12 mouse cellular contexts compared by ENCODE assay signal in genomic region chr2:169300411-169300810, GRCm38 (mm10).
DNase-seq lines count a peak whose midpoint lies in the region; ATAC-seq lines count a peak whose summit lies in the region.
"Had no signal": no experiment of that assay in that cellular context is flagged by ENCODE, and none has a peak within 500 bp of the region (broad histone marks: within the 10 kb centered on the region; RNA-seq: fewer than 3 reads in every experiment).

No protein-coding gene starts in this region.

- WGBS in hindbrain, embryonic 15.5 days = 60% methylated on average over 8 of the region's 8 CpGs

- intact Hi-C loops in left cerebral cortex, postnatal 25 days (cut with DNase I) = no loop called here

- DNase-seq in testis, postnatal 10 days (ENCODE audit: low spot score) = peak; percentile 27
- DNase-seq in testis, postnatal 14 days (ENCODE audit: low spot score) = no peak
- DNase-seq in left cerebral cortex, postnatal 25 days (ENCODE audit: low spot score in 2 of 2) = peak; percentile 66 to 80
- no peak for DNase-seq in ovary, adult 18-20 months (ENCODE audit: low spot score)
- DNase-seq in thymus, postnatal 0 days (ENCODE audit: low spot score) = no peak
- no peak for DNase-seq in urinary bladder, adult 2 months (ENCODE audit: low spot score)
- DNase-seq: gastrocnemius, postnatal 10 days; heart, postnatal 36 days; liver, embryonic 13.5 days had no signal

- H3K4me1 ChIP-seq in hindbrain, embryonic 15.5 days (replicated peaks) = peaks cover 28% of the 10 kb centered on the region
- H3K4me1 ChIP-seq: liver, embryonic 13.5 days had no signal

- H3K27ac ChIP-seq in hindbrain, embryonic 15.5 days (replicated peaks) = peak overlapping the region; percentile 52
- H3K27ac ChIP-seq: liver, embryonic 13.5 days; stomach, postnatal 0 days had no signal

- no peak overlapping the region for H3K4me2 ChIP-seq in hindbrain, embryonic 15.5 days
- H3K4me2 ChIP-seq: liver, embryonic 13.5 days had no signal

- no peaks in the 10 kb centered on the region for H3K9me3 ChIP-seq in hindbrain, embryonic 15.5 days

- no peaks in the 10 kb centered on the region for H3K36me3 ChIP-seq in hindbrain, embryonic 15.5 days
- H3K36me3 ChIP-seq: liver, embryonic 13.5 days had no signal

- no peak overlapping the region for H3K4me3 ChIP-seq in hindbrain, embryonic 15.5 days
- H3K4me3 ChIP-seq: liver, embryonic 13.5 days had no signal

- H3K9ac ChIP-seq in hindbrain, embryonic 15.5 days = no peak overlapping the region
- H3K9ac ChIP-seq: liver, embryonic 13.5 days had no signal

- peak; percentile 61 for ATAC-seq in hindbrain, embryonic 15.5 days (ENCODE audit: low FRiP score, low read depth)
- ATAC-seq: activated CD4-positive, CD25-positive, alpha-beta regulatory T cell, adult 4 months had no signal

- H3K27me3 ChIP-seq in hindbrain, embryonic 15.5 days = no peaks in the 10 kb centered on the region
- H3K27me3 ChIP-seq: liver, embryonic 13.5 days had no signal

Comparison
In these comparisons a context has a peak if more than half of its experiments do, and no peak if none do; other contexts are left out.
1. DNase-seq: peak in testis, postnatal 10 days (single experiment) and left cerebral cortex, postnatal 25 days (2 of 2); none in testis, postnatal 14 days (single experiment), ovary, adult 18-20 months (single experiment), thymus, postnatal 0 days (single experiment) and urinary bladder, adult 2 months (single experiment).